Mouse (Mus musculus): ENCODE data around the gene Tmprss11g. TPM values are rescaled to one million over a fixed set of nuclear protein-coding genes. Genes with fewer than 3 reads are reported as not detected.

Tmprss11g gene
- not detected for total RNA-seq (2018; cell fraction: chromatin; rRNA removed)
- total RNA-seq (2018; cell fraction: cytosol; rRNA removed) = not detected
- total RNA-seq (2018; cell fraction: nucleus; rRNA removed) = not detected
- not detected in 3 replicates for polyA plus RNA-seq (2018)

DNA sequence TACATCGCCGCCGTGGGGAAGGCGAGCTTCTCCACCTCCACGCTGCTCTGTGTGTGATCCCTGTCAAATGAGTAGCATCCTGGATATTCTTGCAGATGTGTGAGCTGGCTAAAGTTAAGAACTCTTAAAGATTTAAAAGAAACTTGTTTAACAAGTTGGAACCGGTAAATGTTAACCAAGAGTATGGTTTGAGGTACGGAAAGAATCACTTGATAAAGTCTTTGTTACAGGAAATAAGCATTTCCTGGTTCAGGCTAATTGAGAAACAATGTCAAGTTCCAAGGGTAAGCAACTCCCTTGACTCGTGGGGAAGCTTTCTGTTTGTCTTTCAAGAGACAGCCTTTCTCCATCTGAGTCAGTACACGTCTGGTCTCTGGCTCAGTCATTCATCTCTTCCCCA is at the start of gene Tmprss11g:
Gene Tmprss11g, minus strand, starts transcription at position 101 of the 400 bp plus-strand sequence.
- Histone ChIP-seq H3K36me3 (ENCODE audit: inconsistent target) (no peaks in the 10 kb centered on the region), H3K79me2 (ENCODE audit: inconsistent target) (no peaks in the 10 kb centered on the region), H3K27ac (no peak within 1 kb of the TSS), H3K4me3 (ENCODE audit: inconsistent target) (no peak within 1 kb of the TSS)
- 67% methylated on average over 9 of the region's 9 CpGs for WGBS (ENCODE audit: missing documents)

DNA sequence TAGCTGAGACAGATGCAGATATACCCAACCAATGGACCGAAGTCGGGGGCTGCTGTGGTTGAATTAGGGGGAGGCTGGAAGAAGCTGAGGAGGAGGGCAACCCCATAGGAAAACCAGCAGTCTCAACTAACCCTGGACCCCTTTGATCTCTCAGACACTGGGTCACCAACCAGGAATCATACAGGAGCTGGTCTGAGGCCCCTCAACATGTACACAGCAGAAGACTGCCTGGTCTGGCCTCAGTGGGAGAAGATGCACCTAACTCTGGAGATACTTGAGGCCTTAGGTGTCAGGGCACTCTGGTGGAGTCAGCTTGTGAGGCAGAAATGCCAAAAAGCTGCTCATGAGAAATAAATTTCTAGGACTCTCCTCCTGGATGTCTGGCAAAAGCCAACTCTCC is 28.3 kb upstream of the Tmprss11g start:
- no peaks in the 10 kb centered on the region for H3K36me3 ChIP-seq (ENCODE audit: inconsistent target)
- H3K27ac ChIP-seq = no peak overlapping the region
- no peaks in the 10 kb centered on the region for H3K79me2 ChIP-seq (ENCODE audit: inconsistent target)
- 90% methylated on average over 2 of the region's 2 CpGs for WGBS (ENCODE audit: missing documents)
- no peak overlapping the region for H3K4me3 ChIP-seq (ENCODE audit: inconsistent target)

DNA sequence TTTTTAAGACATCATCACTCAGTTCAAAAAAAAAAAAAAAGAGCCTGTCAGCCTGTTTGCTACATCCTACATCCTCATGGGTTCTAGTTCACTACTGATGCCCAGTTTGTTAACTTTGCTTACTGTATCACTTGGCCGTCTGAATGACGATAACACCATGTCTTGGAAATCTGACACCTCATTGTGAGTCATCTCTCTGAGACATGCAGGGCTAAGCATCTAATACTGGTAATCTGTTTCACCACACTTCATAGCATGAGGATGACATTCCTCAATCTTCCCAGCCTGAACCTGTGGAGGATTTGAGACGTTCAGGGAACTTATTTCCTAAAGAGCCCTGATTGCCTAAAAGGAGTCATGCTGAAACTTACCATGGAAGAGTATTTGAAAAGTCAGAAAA is 22.2 kb upstream of the Tmprss11g start:
- WGBS (ENCODE audit: missing documents) = 92% methylated on average over 3 of the region's 3 CpGs
- Histone ChIP-seq H3K4me3 (ENCODE audit: inconsistent target) (no peak overlapping the region), H3K79me2 (ENCODE audit: inconsistent target) (no peaks in the 10 kb centered on the region), H3K36me3 (ENCODE audit: inconsistent target) (no peaks in the 10 kb centered on the region), H3K27ac (no peak overlapping the region)

DNA sequence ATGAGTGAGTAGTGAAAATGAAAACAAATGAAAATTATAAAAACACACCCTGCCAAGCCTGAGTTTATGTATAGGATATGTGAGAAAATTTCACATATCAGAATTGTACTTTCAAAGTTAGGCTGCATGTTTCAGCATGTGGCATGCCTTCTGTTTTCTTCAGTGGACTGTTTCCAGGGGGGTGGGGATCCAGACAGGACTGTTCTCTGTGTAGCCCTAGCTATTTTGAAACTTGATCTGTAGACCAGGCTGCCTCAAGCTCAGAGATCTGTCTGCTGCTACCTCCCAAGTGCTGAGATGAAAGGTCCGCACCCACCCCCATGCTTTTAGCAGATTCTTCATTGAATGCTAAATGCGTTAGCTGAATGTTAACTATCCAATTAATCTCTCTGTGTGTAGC is 10.3 kb upstream of the Tmprss11g start:
- Histone ChIP-seq H3K79me2 (ENCODE audit: inconsistent target) (no peaks in the 10 kb centered on the region), H3K36me3 (ENCODE audit: inconsistent target) (no peaks in the 10 kb centered on the region), H3K4me3 (ENCODE audit: inconsistent target) (no peak overlapping the region), H3K27ac (no peak overlapping the region)
- 88% methylated on average over 2 of the region's 2 CpGs for WGBS (ENCODE audit: missing documents)

DNA sequence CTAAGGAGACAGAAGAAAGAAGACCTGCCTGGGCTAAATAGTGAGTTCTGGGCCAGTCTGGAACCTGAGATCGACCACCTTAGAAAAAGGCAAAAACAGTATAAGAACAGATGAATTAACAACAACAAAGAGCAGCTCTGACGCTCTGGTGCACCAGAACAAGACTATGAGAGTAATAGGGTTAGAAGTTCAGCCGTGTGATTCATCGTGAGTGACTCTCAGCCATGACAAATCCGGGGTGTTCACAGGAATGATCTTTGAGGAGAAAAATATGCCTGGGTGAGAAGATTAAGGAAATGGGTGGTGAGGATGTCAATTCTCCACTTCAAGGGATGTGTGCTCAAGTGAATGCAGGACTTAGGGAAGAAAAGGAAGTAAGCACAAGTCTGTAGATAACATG is 6.9 kb downstream of the Tmprss11g start:
- H3K27ac ChIP-seq = no peak overlapping the region
- no peaks in the 10 kb centered on the region for H3K79me2 ChIP-seq (ENCODE audit: inconsistent target)
- H3K4me3 ChIP-seq (ENCODE audit: inconsistent target) = no peak overlapping the region
- WGBS (ENCODE audit: missing documents) = 81% methylated on average over 5 of the region's 5 CpGs
- no peaks in the 10 kb centered on the region for H3K36me3 ChIP-seq (ENCODE audit: inconsistent target)

DNA sequence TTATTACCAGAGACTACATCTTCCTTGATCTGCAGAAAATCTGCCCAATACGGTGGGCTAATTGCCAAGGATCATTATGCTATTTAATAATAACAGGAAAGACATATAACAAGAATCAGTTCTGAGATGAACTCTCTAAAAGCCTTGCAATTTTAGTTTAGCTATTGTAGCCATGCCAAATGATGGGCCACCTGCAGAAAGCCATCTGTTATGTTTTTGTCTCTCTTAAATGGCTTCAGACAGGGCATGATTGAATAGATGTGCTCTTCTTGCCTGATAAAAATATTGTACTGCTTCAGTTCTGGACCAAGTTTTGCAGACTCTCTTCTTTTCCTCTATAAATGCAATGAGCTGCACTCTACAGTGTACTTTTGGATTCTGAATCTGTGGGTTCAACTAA is 24.9 kb downstream of the Tmprss11g start:
- no peak overlapping the region for H3K27ac ChIP-seq
- WGBS (ENCODE audit: missing documents) = 61% methylated on average over 1 of the region's 1 CpGs

DNA sequence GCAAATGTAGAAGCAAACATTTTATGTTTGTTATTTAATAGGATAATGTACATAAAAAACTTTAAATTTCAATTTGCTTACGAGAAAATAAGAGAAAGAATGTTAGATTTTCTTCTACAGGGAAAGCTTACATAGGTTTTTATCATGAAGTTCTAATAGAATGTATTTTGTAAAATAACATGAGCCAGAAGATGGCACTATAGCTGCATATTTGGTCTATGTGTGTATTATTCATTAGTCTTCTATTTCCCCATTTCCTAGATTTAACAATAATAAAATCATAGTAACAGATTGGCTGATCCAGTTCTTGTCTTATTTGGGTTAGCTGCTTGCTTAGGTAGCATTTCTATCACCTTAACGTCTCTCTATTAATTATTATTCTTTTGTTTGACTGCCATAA is 35.8 kb downstream of the Tmprss11g start:
- Histone ChIP-seq H3K27ac (no peak overlapping the region), H3K36me3 (ENCODE audit: inconsistent target) (no peaks in the 10 kb centered on the region), H3K4me3 (ENCODE audit: inconsistent target) (no peak overlapping the region), H3K79me2 (ENCODE audit: inconsistent target) (no peaks in the 10 kb centered on the region)
- WGBS (ENCODE audit: missing documents) = 79% methylated on average over 2 of the region's 2 CpGs

More for the DNA sequence above, 24.9 kb downstream of the Tmprss11g start:
- Histone ChIP-seq H3K4me3 (ENCODE audit: inconsistent target) (no peak overlapping the region), H3K36me3 (ENCODE audit: inconsistent target) (no peaks in the 10 kb centered on the region), H3K79me2 (ENCODE audit: inconsistent target) (no peaks in the 10 kb centered on the region)

DNA sequence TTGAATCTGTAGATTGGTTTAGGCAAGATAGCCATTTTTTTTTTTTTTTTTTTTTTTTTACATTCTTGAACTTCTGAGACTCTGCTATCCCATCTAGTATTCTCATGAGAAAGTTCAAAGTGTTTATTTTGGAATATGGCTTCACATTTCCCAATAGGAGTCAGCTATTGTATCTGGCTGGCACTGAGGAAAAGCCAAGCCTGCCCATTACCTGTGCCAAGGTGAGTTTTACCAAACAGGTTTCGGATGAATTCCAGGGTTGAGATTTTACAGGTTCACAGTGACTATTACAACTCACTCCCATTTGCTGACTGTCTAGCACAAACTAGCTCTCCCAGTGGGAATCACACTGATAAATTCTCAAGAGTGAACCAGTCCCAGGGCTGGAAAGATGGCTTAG is 36.4 kb downstream of the Tmprss11g start:
- Histone ChIP-seq H3K27ac (no peak overlapping the region), H3K4me3 (ENCODE audit: inconsistent target) (no peak overlapping the region), H3K79me2 (ENCODE audit: inconsistent target) (no peaks in the 10 kb centered on the region), H3K36me3 (ENCODE audit: inconsistent target) (no peaks in the 10 kb centered on the region)
- 92% methylated on average over 1 of the region's 1 CpGs for WGBS (ENCODE audit: missing documents)

DNA sequence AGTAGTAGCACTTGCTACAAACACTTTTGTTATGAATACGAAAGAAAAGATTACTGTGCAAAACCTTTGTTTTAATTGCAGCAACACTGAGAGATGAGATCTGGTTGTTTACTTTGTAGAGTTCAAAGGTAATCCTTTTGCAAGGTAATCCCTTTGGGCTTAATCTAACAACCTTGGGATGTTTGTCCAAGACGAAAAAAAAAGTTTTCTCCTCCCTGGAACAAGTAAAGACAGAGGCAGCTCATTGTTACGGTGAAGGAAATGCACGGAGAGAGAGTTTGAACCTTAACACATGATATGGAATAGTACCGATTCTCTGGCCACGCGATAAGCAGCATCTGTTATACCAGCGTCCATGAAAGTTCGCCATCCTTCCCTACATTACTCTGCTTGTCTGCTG is 44.5 kb downstream of the Tmprss11g start:
- H3K27ac ChIP-seq = no peak overlapping the region
- no peaks in the 10 kb centered on the region for H3K79me2 ChIP-seq (ENCODE audit: inconsistent target)
- 89% methylated on average over 9 of the region's 9 CpGs for WGBS (ENCODE audit: missing documents)
- H3K36me3 ChIP-seq (ENCODE audit: inconsistent target) = no peaks in the 10 kb centered on the region
- H3K4me3 ChIP-seq (ENCODE audit: inconsistent target) = no peak overlapping the region

DNA sequence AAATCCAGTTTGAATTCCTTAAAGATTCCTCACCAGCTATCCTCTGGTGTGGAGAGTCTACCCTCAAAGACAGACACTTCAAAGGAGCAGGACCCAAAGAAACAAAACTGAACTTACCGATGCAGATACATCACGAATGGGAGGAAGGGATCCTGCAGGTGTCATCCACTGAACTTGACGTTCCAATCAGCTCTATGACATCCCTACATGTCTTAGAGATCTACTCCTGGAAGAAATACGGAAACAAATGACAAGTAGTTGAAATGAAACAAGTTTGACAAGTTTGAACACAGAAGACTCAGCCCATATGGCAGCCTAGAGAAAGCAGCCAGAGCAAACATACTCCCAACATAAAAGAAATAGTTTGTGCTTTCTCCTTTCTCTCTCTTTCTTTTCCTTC is 49.5 kb downstream of the Tmprss11g start, which contains the start of gene Tmprss11a:
Gene Tmprss11a, minus strand, starts transcription at position 101 of the 400 bp plus-strand sequence.
- Histone ChIP-seq H3K79me2 (ENCODE audit: inconsistent target) (no peaks in the 10 kb centered on the region), H3K27ac (no peak within 1 kb of the TSS), H3K36me3 (ENCODE audit: inconsistent target) (no peaks in the 10 kb centered on the region), H3K4me3 (ENCODE audit: inconsistent target) (no peak within 1 kb of the TSS)
- WGBS (ENCODE audit: missing documents) = 72% methylated on average over 4 of the region's 4 CpGs

DNA sequence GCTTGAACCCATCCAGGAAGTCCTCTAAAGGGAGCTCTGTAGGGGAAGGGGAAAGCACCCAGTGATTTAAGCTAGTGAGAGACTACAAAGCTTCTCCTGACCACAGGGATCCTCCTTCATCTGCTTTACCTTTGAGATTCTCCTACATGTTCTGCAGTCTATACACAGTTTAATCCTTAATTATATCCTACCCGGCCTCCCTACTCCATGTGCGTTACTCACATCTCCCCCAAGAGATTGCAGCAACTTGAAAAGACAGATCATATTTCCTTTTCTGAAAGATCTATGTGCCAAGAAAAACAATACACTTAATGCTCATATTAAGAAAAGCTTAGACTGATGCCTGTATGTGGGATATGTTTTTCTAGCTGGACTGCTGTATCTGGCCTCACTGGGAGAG is 79.1 kb downstream of the Tmprss11g start:
- no peak overlapping the region for H3K4me3 ChIP-seq (ENCODE audit: inconsistent target)
- no peaks in the 10 kb centered on the region for H3K36me3 ChIP-seq (ENCODE audit: inconsistent target)
- no peaks in the 10 kb centered on the region for H3K79me2 ChIP-seq (ENCODE audit: inconsistent target)
- H3K27ac ChIP-seq = no peak overlapping the region
- WGBS (ENCODE audit: missing documents) = 85% methylated on average over 2 of the region's 2 CpGs

DNA sequence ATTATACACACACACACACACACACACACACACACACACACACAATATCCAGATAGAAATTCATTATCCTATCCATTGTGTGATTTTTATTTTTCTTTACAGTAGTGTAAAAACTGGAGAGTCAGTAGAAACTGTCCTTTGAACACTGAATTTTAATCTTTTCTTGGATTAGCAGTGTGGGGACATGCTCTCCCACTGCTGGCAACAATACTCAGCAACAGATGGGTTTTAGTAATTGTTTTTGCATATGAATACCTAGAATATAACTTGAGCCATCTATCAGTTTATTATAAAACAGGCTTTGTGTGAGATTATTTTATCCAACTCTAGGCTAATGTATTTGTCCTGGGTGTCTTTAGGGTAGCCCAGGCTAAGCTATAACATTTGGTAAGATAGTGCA is 79.9 kb downstream of the Tmprss11g start:
- H3K4me3 ChIP-seq (ENCODE audit: inconsistent target) = no peak overlapping the region
- no peak overlapping the region for H3K27ac ChIP-seq
- H3K79me2 ChIP-seq (ENCODE audit: inconsistent target) = no peaks in the 10 kb centered on the region
- H3K36me3 ChIP-seq (ENCODE audit: inconsistent target) = no peaks in the 10 kb centered on the region

Other genes starting within 250 kb of the Tmprss11g start
- gene Tmprss11c, start 229.3 kb downstream of the Tmprss11g start, polyA plus RNA-seq (2018) = not detected in 3 replicates
- not detected in 3 replicates for gene Tmprss11d, start 145.2 kb downstream of the Tmprss11g start, polyA plus RNA-seq (2018)
- not detected in 3 replicates for gene Tmprss11a, start 49.6 kb downstream of the Tmprss11g start, polyA plus RNA-seq (2018)
- not detected in 3 replicates for gene Tmprss11f, start 113.8 kb upstream of the Tmprss11g start, polyA plus RNA-seq (2018)
- not detected in 3 replicates for gene Tmprss11b, start 157.8 kb upstream of the Tmprss11g start, polyA plus RNA-seq (2018)
- not detected in 3 replicates for gene Tmprss11e, start 227.2 kb upstream of the Tmprss11g start, polyA plus RNA-seq (2018)